Mouse (Mus musculus) kidney, adult 2 months (tissue): Measurements from ENCODE around the gene Kalrn.

Experiments used
- CTCF ChIP-seq: fragments of 200-500 bp; conservative IDR thresholded peaks from 2 replicates; pipeline ENCODE4 v1.5.1; 2011; ENCODE audit warnings: low read depth, mild to moderate bottlenecking, control low read depth, low read length, moderate library complexity, mixed read lengths; ENCODE audit not compliant: insufficient read depth, insufficient read length
- POLR2A ChIP-seq: fragments of 200-500 bp; IDR thresholded peaks from one replicate; pipeline ENCODE4 v1.6.1; 2011; ENCODE audit warnings: low read depth, low read length, control low read depth

GRCm38 (mm10) chr16:34084135-34084920, 489.0 kb downstream of the Kalrn start:
- TF ChIP-seq CTCF (no peak), POLR2A (no peak)
